Mouse (Mus musculus) kidney, adult 2 months (tissue): ENCODE results near the gene Ndufs2.

Experiments
- CTCF ChIP-seq: fragments of 200-500 bp; conservative IDR thresholded peaks from 2 replicates; pipeline ENCODE4 v1.5.1; 2011; ENCODE audit warnings: low read depth, mild to moderate bottlenecking, control low read depth, low read length, moderate library complexity, mixed read lengths; ENCODE audit not compliant: insufficient read depth, insufficient read length
- POLR2A ChIP-seq: fragments of 200-500 bp; IDR thresholded peaks from one replicate; pipeline ENCODE4 v1.6.1; 2011; ENCODE audit warnings: low read depth, low read length, control low read depth

GRCm38 (mm10) chr1:171285096-171285892 lies 34.1 kb upstream of the Ndufs2 start:
- TF ChIP-seq CTCF: no peak
- no peak for TF ChIP-seq POLR2A
